Mouse (Mus musculus): ENCODE measurements around the gene Egln2. TPM values are rescaled to one million over a fixed set of nuclear protein-coding genes. Genes with fewer than 3 reads are reported as not detected.
A peak's percentile ranks its signal among the peaks of the same experiment; 100 is the strongest.

Gene Egln2
- polyA plus RNA-seq, 1 experiment = 98.6 TPM

- no peak for DNase-seq (ENCODE audit: low read depth)
Observed at GRCm38 (mm10) chr7:27132588-27132987, 34.0 kb downstream of the Egln2 start.

GRCm38 (mm10) chr7:27131387-27131786, 35.2 kb downstream of the Egln2 start:
- DNase-seq (ENCODE audit: low read depth) = no peak

DNA sequence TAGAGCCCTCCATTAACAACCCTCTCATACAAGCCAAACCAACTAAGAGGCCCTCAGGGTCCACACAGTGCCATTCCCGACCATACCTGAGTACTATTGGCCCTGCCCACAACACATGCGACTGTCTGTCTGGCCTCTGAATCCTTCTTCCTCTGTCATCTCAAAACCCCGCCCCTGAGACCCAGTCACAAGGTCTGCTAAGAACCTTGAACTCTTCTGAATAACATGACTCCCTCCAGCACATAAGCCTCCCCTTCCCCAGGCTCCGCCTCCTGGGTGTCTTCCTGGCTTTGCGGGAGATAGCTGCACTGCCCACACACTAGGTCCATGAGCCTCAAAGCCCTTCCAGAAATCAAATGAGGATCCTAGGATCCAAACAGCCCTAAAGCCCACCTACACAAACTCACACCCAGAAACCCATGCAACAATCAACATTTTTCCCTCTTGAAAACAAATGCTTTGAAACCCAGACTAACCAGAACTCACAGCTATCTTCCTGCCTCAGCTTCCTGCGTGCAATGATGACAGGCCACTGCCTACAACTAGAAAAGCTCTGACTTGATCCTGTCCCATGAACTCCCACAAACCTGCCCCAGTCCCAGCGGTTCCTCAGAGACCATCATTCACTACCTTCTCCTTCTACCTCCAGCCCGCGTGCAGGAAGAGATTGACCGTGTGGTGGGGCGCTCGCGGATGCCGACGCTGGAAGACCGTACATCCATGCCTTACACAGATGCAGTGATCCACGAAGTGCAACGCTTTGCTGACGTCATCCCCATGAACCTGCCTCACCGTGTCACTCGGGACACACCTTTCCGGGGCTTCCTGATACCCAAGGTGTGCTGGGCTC, 35.9 kb downstream of the Egln2 start:
- no peak for DNase-seq (ENCODE audit: low read depth)

DNA sequence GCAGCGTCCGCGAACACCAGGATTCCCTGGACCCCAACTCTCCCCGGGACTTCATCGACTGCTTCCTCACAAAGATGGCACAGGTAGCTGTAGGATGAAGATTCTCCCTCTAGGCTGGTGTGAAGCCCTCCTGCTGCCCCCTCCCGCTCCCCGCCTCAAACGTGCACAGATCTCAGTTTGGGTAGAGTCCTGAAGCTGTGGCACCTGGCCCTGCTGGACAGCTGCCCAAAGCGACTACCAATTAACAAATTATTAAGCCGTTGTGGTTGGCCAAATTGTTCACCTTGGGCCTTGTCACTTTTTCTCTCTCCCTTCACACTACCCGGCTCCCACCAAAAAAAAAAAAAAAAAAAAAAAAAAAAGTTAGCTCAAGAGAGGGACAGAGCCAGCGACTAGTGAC, 36.8 kb downstream of the Egln2 start:
- DNase-seq (ENCODE audit: low read depth) = no peak

DNA sequence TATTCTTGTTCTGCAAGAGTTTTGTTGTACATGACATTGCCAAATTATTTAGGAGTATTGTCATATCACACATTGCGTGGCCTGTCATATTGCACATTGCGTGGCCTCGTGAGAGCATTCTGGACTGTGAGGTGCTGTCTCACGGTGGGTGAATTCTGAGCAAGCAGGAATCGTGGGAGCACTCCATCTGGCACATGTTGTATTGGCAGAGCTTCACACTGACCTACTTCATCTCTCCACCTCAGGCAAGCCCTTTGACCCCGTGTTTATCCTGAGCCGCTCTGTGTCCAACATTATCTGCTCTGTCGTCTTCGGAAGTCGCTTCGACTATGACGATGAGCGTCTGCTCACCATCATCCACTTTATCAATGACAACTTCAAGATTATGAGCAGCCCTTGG, 37.7 kb downstream of the Egln2 start:
- no peak for DNase-seq (ENCODE audit: low read depth)

DNA sequence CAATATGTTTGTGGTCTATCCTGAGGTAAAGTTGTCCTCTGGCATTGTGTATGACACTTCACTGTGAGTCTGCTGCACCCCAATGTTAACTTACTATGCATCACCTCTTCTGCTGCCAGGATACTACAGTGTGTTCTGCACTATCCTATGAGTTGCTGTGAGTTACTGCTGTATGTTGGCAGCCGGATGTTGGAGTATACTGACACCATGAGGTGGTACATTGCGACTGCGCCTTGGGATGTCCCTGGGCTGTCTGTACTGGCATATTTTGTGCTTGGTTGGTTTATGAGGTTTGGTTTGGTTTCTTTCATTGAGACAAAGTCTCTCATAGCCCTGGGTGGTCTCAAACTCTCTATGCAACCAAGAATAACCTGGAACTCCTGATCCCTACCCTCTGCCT, 38.4 kb downstream of the Egln2 start:
- no peak for DNase-seq (ENCODE audit: low read depth)

- no peak for DNase-seq (ENCODE audit: low read depth)
Observed at GRCm38 (mm10) chr7:27124969-27125368, 41.6 kb downstream of the Egln2 start.

DNA sequence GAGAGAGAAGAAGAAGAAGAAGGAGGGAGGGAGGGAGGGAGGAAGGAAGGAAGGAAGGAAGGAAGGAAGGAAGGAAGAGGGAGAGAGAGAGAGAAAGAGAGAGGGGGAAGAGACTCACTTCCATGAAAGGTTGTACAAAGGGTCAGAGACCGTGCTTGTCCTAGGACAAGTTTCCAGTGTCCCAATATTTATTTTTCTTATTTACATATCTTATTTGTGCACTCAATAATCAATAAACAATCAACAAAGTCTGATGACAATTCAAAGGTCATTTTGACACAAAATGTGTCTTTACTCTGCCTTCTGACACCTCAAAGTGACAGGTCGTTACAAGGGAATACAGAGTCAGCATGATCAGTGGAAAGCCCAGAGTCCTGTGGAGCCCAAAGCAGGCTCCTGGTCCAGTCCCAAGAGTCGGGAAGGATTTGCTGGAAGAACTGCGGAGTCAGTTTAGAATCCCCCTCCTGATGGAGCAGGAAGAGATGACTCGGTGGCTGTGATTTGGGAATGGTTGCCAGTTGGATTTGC, 42.2 kb downstream of the Egln2 start:
- DNase-seq (ENCODE audit: low read depth) = no peak

DNA sequence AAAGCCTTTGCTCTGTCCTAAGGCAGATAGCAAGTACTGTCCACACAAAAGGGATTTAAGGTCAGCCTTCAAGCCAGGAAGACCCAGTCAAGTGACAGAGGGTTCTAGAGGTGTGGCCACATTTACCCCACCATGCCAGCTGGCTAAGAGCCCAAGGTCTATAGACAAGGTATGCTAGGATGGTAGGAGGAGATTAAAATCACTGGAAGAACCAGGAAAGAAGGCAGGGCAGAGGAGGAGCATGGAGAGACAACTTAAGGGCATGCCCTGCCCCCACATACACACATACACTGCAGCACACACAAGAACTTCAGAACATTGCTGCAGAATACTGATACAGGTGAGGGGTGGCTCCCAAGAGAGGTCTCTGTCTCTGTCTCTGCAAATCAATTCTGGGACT, 46.9 kb downstream of the Egln2 start, which contains the start of gene Cyp2f2:
TSS of gene Cyp2f2 (plus strand) at position 234 of the 400 bp plus-strand sequence.
- DNase-seq (ENCODE audit: low read depth) = peak; percentile 94

GRCm38 (mm10) chr7:27118033-27118511, 48.5 kb downstream of the Egln2 start:
- DNase-seq (ENCODE audit: low read depth) = no peak

DNA sequence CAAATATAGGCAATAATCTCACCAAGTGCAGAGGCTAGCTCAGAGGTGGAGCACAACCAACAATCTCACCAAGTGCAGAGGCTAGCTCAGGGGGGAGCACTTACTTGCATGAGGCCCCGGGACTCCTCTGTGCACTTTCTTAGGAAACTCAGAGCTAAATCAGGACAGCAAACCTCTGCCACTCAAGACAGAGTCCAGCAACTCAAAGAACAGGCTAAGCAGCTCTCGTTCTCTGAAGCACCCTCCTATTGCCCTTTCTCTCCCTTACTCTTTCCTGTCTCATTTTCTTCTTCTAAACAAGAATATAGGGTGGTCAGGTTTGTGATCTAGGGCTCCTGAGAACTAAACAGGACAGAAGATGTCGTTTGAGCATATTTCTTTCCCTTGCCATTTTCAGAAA, 54.6 kb downstream of the Egln2 start:
- DNase-seq (ENCODE audit: low read depth) = no peak

DNA sequence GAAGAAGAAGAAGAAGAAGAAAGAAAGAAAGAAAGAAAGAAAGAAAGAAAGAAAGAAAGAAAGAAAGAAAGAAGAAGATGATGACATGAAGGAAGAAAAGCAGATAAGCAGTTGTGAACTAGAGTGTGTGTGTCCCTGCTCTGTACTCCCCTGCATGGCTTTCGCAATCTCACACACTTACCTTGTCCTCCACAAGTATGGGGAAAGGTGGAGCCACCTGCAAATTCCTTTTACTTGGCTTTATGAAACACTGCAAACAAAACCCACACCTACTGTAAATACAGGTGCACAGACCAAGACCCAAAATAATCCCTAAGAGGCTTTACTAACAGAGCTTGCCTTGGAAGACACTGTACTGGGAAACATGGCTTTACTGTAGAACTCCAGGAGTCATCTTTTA, 55.6 kb downstream of the Egln2 start:
- DNase-seq (ENCODE audit: low read depth) = no peak

GRCm38 (mm10) chr7:27110327-27110726, 56.3 kb downstream of the Egln2 start:
- no peak for DNase-seq (ENCODE audit: low read depth)

Other genes starting within 250 kb of the Egln2 start
- gene Cyp2a22, start 227.4 kb downstream of the Egln2 start, polyA plus RNA-seq (2012; rRNA removed) = 0.10 TPM in 1 of 2 replicates, not detected in the other
- 0.58 TPM in 1 of 2 replicates, not detected in the other for gene Cyp2a12, start 137.7 kb downstream of the Egln2 start, polyA plus RNA-seq (2012; rRNA removed)
- 2.7 and 14.4 TPM in 2 replicates for gene Cyp2f2, start 46.9 kb downstream of the Egln2 start, polyA plus RNA-seq (2012; rRNA removed)
- 0.05 TPM in 1 of 2 replicates, not detected in the other for gene Cyp2t4, start 13.1 kb downstream of the Egln2 start, polyA plus RNA-seq (2012; rRNA removed)
- gene Rab4b, start 12.1 kb upstream of the Egln2 start, polyA plus RNA-seq (2012; rRNA removed) = 87.7 and 96.0 TPM in 2 replicates
- 0.34 TPM in 1 of 2 replicates, not detected in the other for gene Gm21983, start 14.3 kb upstream of the Egln2 start, polyA plus RNA-seq (2012; rRNA removed)
- 89.2 and 122 TPM in 2 replicates for gene Mia, start 14.4 kb upstream of the Egln2 start, polyA plus RNA-seq (2012; rRNA removed)
- 15.6 and 18.2 TPM in 2 replicates for gene BC024978, start 29.0 kb upstream of the Egln2 start, polyA plus RNA-seq (2012; rRNA removed)
- gene Snrpa, start 29.5 kb upstream of the Egln2 start, polyA plus RNA-seq (2012; rRNA removed) = 141 and 161 TPM in 2 replicates
- gene Itpkc, start 61.9 kb upstream of the Egln2 start, polyA plus RNA-seq (2012; rRNA removed) = 8.4 and 10.3 TPM in 2 replicates
- 51.5 and 55.4 TPM in 2 replicates for gene Coq8b, start 66.2 kb upstream of the Egln2 start, polyA plus RNA-seq (2012; rRNA removed)
- gene Numbl, start 91.6 kb upstream of the Egln2 start, polyA plus RNA-seq (2012; rRNA removed) = 20.4 and 22.4 TPM in 2 replicates
- gene Ltbp4, start 170.9 kb upstream of the Egln2 start, polyA plus RNA-seq (2012; rRNA removed) = 199 and 260 TPM in 2 replicates
- 50.8 and 57.4 TPM in 2 replicates for gene Shkbp1, start 189.2 kb upstream of the Egln2 start, polyA plus RNA-seq (2012; rRNA removed)
- 0.33 TPM in 1 of 2 replicates, not detected in the other for gene Gm20479, start 190.6 kb upstream of the Egln2 start, polyA plus RNA-seq (2012; rRNA removed)